Mouse (Mus musculus): ENCODE measurements at regions not wholly inside any gene's neighbourhood (a gene's known extent, or its start where the extent isn't known, plus 50 kb on each side); places are given as distances from the start of the nearest gene placed in this dataset.

- intact Hi-C loops (cut with DNase I), result no loop called here
- DNase-seq (ENCODE audit: low spot score in 2 of 2), result no peak
These were observed 59.1 kb upstream of the Cnksr3 start for GRCm38 (mm10) chr10:7271156-7271555.

- intact Hi-C loops (cut with DNase I), result no loop called here
- DNase-seq (ENCODE audit: low spot score in 2 of 2), result peak; percentile 27 to 71
These were observed 56.5 kb upstream of the Cnksr3 start for GRCm38 (mm10) chr10:7268386-7269033.

- DNase-seq (ENCODE audit: low spot score in 2 of 2), result peak in 1 of 2 experiments; percentile 10
- intact Hi-C loops (cut with DNase I), result no loop called here
These were observed 55.9 kb upstream of the Cnksr3 start for GRCm38 (mm10) chr10:7267903-7268302.

GRCm38 (mm10) chr10:7267106-7267505 is 55.1 kb upstream of the Cnksr3 start:
- intact Hi-C loops (cut with DNase I), result no loop called here
- DNase-seq (ENCODE audit: low spot score in 2 of 2), result no peak

GRCm38 (mm10) chr10:7265412-7265811 is 53.4 kb upstream of the Cnksr3 start:
- DNase-seq (ENCODE audit: low spot score in 2 of 2), result no peak
- intact Hi-C loops (cut with DNase I), result no loop called here

GRCm38 (mm10) chr10:7264721-7265120 is 52.7 kb upstream of the Cnksr3 start:
- intact Hi-C loops (cut with DNase I), result no loop called here
- no peak for DNase-seq (ENCODE audit: low spot score in 2 of 2)

Data from left cerebral cortex, postnatal 14 days (tissue).